Mouse (Mus musculus) embryonic facial prominence, embryonic 11.5 days (tissue): Measurements from ENCODE around the gene Rrm1. TPM values are rescaled to one million over a fixed set of nuclear protein-coding genes. Genes with fewer than 3 reads are reported as not detected.

ENCODE experiments used
- ATAC-seq: fragments of 200-750 bp; cut with Nextera tagmentation; replicated peaks from 2 replicates; pipeline ENCODE4 v1.8.0; 2017; ENCODE audit warnings: low read depth; ENCODE audit not compliant: insufficient number of reproducible peaks, low FRiP score, low TSS enrichment
- DNase-seq: peaks from one replicate; pipeline ENCODE4 v3.0.0-alpha.2; 2015; ENCODE audit warnings: low spot score
- H3K27ac ChIP-seq: fragments of 300-500 bp; sonication (generic); replicated peaks from 2 replicates; pipeline ENCODE4 v1.5.1; 2014; ENCODE audit warnings: mild to moderate bottlenecking, low read depth, low read length, control low read depth
- H3K27me3 ChIP-seq: fragments of 300-500 bp; sonication (generic); 2 replicates; pipeline ENCODE4 v1.6.1; 2014; ENCODE audit warnings: mild to moderate bottlenecking, low read length, moderate library complexity, mixed read lengths; ENCODE audit not compliant: control insufficient read depth, insufficient read depth
- H3K36me3 ChIP-seq: fragments of 300-500 bp; sonication (generic); replicated peaks from 2 replicates; pipeline ENCODE4 v1.6.1; 2014; ENCODE audit warnings: low read depth, mild to moderate bottlenecking, low read length, moderate library complexity, mixed read lengths; ENCODE audit not compliant: control insufficient read depth, insufficient read depth
- H3K4me1 ChIP-seq: fragments of 300-500 bp; sonication (generic); 2 replicates; pipeline ENCODE4 v1.6.1; 2014; ENCODE audit warnings: low read length, mixed read lengths; ENCODE audit not compliant: control insufficient read depth, insufficient read depth
- H3K4me2 ChIP-seq: fragments of 300-500 bp; sonication (generic); 2 replicates; pipeline ENCODE4 v1.6.1; 2014; ENCODE audit warnings: low read depth, mild to moderate bottlenecking, control low read depth, low read length, moderate library complexity
- H3K4me3 ChIP-seq: fragments of 300-500 bp; sonication (generic); 2 replicates; pipeline ENCODE4 v1.5.1; 2014; ENCODE audit warnings: low read depth, low read length, control low read depth
- H3K9ac ChIP-seq: fragments of 300-500 bp; sonication (generic); replicated peaks from 2 replicates; pipeline ENCODE4 v1.6.1; 2014; ENCODE audit warnings: mild to moderate bottlenecking, control low read depth, low read length
- H3K9me3 ChIP-seq: fragments of 300-500 bp; sonication (generic); replicated peaks from 2 replicates; pipeline ENCODE4 v1.6.1; 2016; ENCODE audit warnings: mild to moderate bottlenecking, low read length, inconsistent platforms, mixed read lengths; ENCODE audit not compliant: control insufficient read depth
- WGBS: fragments of 180-500 bp; shearing (Covaris S2); extraction: QIAGEN DNeasy Blood & Tissue Kit; methylation state at CpG from one replicate; pipeline ENCODE4 v1.1.7; 2014; 5-methylcytosine and 5-hydroxymethylcytosine counted together
- polyA plus RNA-seq: library from polyadenylated mRNA; unstranded; fragments of >200 nt; fragmentation: Nextera tagmentation; extraction: Ambion mirVana; gene quantifications from 2 replicates; pipeline ENCODE4 v1.2.1, GENCODE M21; 2014

Rrm1 gene
- polyA plus RNA-seq, 1 experiment from 2014 or later, result 246 TPM

DNA sequence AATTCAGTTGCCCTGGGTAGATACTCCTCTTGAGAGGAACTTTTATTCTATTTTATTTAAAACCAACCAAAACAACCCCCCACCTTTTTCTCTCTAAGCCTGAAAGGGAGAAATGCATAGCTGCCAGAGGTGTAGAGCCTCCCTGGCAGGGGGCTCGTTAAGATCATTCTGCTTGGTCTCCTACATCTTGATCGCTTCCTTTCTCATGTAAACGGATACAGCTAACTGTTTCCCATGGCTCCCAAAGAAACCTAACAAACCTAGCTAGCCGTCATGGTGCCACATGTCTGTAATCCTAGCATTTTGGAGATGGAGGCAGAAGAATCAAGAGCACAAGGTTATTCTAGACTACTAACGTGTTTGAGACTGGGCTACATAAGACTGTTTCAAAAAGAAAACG, 25.7 kb upstream of the Rrm1 start:
- ATAC-seq (no peak), DNase-seq (no peak)
- 41% methylated on average over 6 of the region's 6 CpGs for WGBS
- Histone ChIP-seq H3K4me2 (no peak overlapping the region), H3K27ac (no peak overlapping the region), H3K9ac (no peak overlapping the region), H3K27me3 (no peaks in the 10 kb centered on the region), H3K36me3 (no peaks in the 10 kb centered on the region), H3K4me1 (no peaks in the 10 kb centered on the region), H3K9me3 (no peaks in the 10 kb centered on the region), H3K4me3 (no peak overlapping the region)

GRCm38 (mm10) chr7:102417398-102417797, 24.1 kb upstream of the Rrm1 start:
- no peak overlapping the region for H3K4me2 ChIP-seq
- WGBS, result 10% methylated on average over 4 of the region's 4 CpGs
- H3K27me3 ChIP-seq, result no peaks in the 10 kb centered on the region
- H3K27ac ChIP-seq, result no peak overlapping the region
- no peaks in the 10 kb centered on the region for H3K4me1 ChIP-seq
- no peaks in the 10 kb centered on the region for H3K9me3 ChIP-seq
- no peak overlapping the region for H3K4me3 ChIP-seq
- ATAC-seq (no peak), DNase-seq (peak; percentile 76)
- H3K9ac ChIP-seq, result no peak overlapping the region
- no peaks in the 10 kb centered on the region for H3K36me3 ChIP-seq

DNA sequence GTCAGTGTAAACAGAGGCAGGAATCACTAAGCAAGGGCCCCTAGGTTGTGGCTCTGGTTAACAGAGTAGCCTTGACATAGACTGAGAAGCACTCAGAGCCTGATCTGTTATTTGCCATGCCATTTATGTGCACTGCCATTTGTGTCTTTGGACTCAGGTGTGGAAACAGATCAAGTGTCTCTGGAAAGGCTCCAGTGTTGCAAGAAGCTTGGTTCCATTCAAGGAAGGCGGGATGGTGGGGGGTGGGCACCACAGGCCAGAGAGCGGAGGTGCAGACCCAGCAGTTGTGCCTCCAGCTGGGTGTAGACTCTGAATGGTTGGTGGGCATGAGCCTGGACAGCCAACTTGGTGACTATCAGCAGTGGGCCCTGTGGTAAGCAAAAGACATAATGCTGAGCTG, 19.5 kb upstream of the Rrm1 start:
- no peaks in the 10 kb centered on the region for H3K4me1 ChIP-seq
- DNase-seq (no peak), ATAC-seq (no peak)
- WGBS, result 88% methylated on average over 2 of the region's 2 CpGs
- no peak overlapping the region for H3K27ac ChIP-seq
- H3K4me3 ChIP-seq, result no peak overlapping the region
- H3K9ac ChIP-seq, result no peak overlapping the region
- H3K9me3 ChIP-seq, result no peaks in the 10 kb centered on the region
- H3K36me3 ChIP-seq, result no peaks in the 10 kb centered on the region
- H3K27me3 ChIP-seq, result no peaks in the 10 kb centered on the region
- no peak overlapping the region for H3K4me2 ChIP-seq

DNA sequence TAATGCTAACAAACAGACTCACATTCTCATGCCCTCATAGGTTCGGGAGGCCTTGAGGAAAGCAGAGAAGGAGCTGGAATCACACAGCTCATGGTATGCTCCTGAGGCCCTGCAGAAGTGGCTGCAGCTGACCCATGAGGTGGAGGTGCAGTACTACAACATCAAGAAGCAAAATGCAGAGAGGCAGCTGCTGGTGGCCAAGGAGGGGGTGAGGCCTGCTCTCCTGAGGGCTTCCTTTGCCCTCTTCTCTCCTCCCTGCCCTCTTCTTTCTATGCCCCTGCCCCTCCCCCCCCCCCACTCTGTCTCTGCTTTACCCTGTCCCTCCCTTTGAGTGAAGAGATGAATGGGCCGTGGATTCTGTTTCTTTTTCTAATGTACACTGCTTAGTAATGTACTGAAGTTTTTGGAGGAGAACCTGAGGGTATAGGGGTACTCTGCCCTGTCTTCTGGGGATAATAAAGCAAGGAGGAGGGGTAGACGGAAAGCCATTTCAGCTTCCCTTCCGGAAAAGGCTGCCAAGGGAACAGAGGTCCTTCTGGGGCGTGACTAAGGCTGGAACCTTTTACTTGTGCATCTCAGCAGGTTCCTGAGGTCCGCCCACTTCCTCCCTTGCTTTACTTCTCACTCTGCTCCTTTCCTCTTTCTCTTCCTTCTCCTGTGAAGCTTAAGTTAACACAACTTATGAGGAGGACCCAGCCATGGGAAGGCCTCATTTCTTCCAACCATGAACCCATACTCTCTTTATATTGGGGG, 15.4 kb upstream of the Rrm1 start:
- Histone ChIP-seq H3K27ac (no peak overlapping the region), H3K4me3 (no peak overlapping the region), H3K36me3 (no peaks in the 10 kb centered on the region), H3K4me1 (no peaks in the 10 kb centered on the region), H3K9ac (no peak overlapping the region), H3K9me3 (no peaks in the 10 kb centered on the region), H3K4me2 (no peak overlapping the region), H3K27me3 (no peaks in the 10 kb centered on the region)
- WGBS, result 48% methylated on average over 6 of the region's 6 CpGs
- no peak for ATAC-seq
- no peak for DNase-seq

DNA sequence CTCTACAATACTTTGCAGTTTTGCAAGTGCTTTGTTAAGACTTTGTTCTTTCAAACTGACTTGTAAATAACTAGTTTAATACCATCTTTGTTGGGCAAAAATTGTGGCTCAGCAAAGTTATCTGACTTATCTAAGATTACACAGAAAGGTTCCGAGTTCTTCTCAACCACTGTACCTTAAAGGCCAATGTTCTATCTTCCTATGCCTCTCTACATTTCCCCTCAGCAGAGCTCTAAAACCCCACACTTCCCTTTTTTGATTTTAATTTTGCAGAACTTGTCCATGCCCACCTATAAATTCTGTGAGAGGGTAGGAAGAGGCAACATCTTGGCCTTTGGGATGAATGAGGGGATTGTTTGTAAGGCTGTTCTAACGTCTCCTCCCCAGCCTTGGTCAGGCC, 7.2 kb upstream of the Rrm1 start:
- no peak for DNase-seq
- Histone ChIP-seq H3K27ac (no peak overlapping the region), H3K4me1 (no peaks in the 10 kb centered on the region), H3K9me3 (no peaks in the 10 kb centered on the region), H3K27me3 (no peaks in the 10 kb centered on the region), H3K4me3 (no peak overlapping the region), H3K9ac (no peak overlapping the region), H3K36me3 (no peaks in the 10 kb centered on the region), H3K4me2 (no peak overlapping the region)
- WGBS, result 76% methylated on average over 2 of the region's 2 CpGs
- no peak for ATAC-seq

GRCm38 (mm10) chr7:102440822-102441656, 456 bp upstream of the Rrm1 start:
- no peak overlapping the region for H3K4me2 ChIP-seq
- peak; percentile 3 for DNase-seq

GRCm38 (mm10) chr7:102442432-102442831, 937 bp downstream of the Rrm1 start:
- ATAC-seq (no peak), DNase-seq (peak; percentile 3)
- no peaks in the 10 kb centered on the region for H3K27me3 ChIP-seq
- H3K4me1 ChIP-seq, result no peaks in the 10 kb centered on the region
- no peaks in the 10 kb centered on the region for H3K9me3 ChIP-seq
- peaks cover 3% of the 10 kb centered on the region; the same call in 1 of the 2 replicates for H3K36me3 ChIP-seq
- H3K9ac ChIP-seq, result peak overlapping the region; percentile 86
- peak overlapping the region; percentile 88; the same call in 1 of the 2 replicates for H3K27ac ChIP-seq
- WGBS, result 4% methylated on average over 4 of the region's 4 CpGs
- H3K4me2 ChIP-seq, result peak overlapping the region; percentile 50
- H3K4me3 ChIP-seq, result peak overlapping the region; percentile 77

More at GRCm38 (mm10) chr7:102440822-102441656, 456 bp upstream of the Rrm1 start:
- H3K36me3 ChIP-seq, result peaks cover 3% of the 10 kb centered on the region; the same call in 1 of the 2 replicates
- H3K9me3 ChIP-seq, result no peaks in the 10 kb centered on the region
- H3K27me3 ChIP-seq, result no peaks in the 10 kb centered on the region
- 54% methylated on average over 15 of the region's 15 CpGs for WGBS
- no peaks in the 10 kb centered on the region for H3K4me1 ChIP-seq
- ATAC-seq, result no peak
- H3K4me3 ChIP-seq, result peak overlapping the region; percentile 77
- H3K9ac ChIP-seq, result no peak overlapping the region; the same call in 1 of the 2 replicates
- no peak overlapping the region for H3K27ac ChIP-seq

DNA sequence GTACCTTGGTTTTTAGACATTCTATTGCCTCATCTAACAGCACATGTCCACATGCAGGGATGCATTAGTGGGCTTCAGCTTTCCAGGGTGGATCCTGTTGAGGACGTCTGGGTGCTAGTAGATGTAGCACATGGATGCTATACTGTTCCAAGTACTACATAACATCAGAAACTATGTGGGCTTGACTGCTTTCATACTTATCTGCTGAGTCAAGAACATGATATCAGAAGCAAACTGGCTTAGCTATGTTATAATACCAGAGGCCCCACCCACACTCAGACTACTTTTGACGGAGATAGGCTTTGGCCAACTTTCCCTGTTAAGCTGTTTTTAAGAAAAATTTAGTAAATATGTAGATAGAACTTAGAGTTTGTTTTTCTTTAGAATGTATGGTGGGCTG, 2.8 kb downstream of the Rrm1 start:
- DNase-seq (no peak), ATAC-seq (no peak)
- no peaks in the 10 kb centered on the region for H3K9me3 ChIP-seq
- H3K4me1 ChIP-seq, result no peaks in the 10 kb centered on the region
- H3K4me3 ChIP-seq, result no peak overlapping the region
- H3K36me3 ChIP-seq, result peaks cover 3% of the 10 kb centered on the region; the same call in 1 of the 2 replicates
- H3K27me3 ChIP-seq, result no peaks in the 10 kb centered on the region
- no peak overlapping the region for H3K9ac ChIP-seq
- H3K27ac ChIP-seq, result no peak overlapping the region
- 86% methylated on average over 2 of the region's 2 CpGs for WGBS
- no peak overlapping the region for H3K4me2 ChIP-seq
